Mouse (Mus musculus) megakaryocyte, embryonic 14.5 days (primary cell): Measurements from ENCODE around the gene Mgl2.

Source experiments
- FLI1 ChIP-seq: IDR thresholded peaks from 2 replicates; pipeline ENCODE4 v1.6.1; 2012; ENCODE audit warnings: low read length, inconsistent platforms, mixed read lengths
- GATA1 ChIP-seq: IDR thresholded peaks from 3 replicates; pipeline ENCODE4 v1.6.1; 2012; ENCODE audit warnings: mixed read lengths, low read length, inconsistent platforms, borderline replicate concordance

- TF ChIP-seq GATA1, result no peak
- no peak for TF ChIP-seq FLI1
These were observed 26.3 kb upstream of the Mgl2 start for GRCm38 (mm10) chr11:70103701-70104315.
